Mouse (Mus musculus) testis, adult 2 months (tissue): Measurements from ENCODE around the gene Nktr.

Experiments used
- CTCF ChIP-seq: fragments of 200-500 bp; IDR thresholded peaks from 2 replicates; pipeline ENCODE4 v1.5.1; 2012; ENCODE audit warnings: low read depth, mild to moderate bottlenecking, inconsistent platforms, low read length, moderate library complexity; ENCODE audit not compliant: control insufficient read depth, insufficient read depth, insufficient replicate concordance
- POLR2A ChIP-seq: fragments of 200-500 bp; IDR thresholded peaks from 2 replicates; pipeline ENCODE4 v1.6.1; 2012; ENCODE audit warnings: low read depth, mild to moderate bottlenecking, inconsistent platforms, low read length, moderate library complexity; ENCODE audit not compliant: control insufficient read depth

- TF ChIP-seq CTCF (no peak), POLR2A (no peak)
These were observed 76.1 kb downstream of the Nktr start for GRCm38 (mm10) chr9:121794972-121795539.
